Mouse (Mus musculus): ENCODE results near the gene Rgs13. TPM values are rescaled to one million over a fixed set of nuclear protein-coding genes. Genes with fewer than 3 reads are reported as not detected.
"Not testable (repeated sequence)": the region's sequence is repeated elsewhere in the genome, so short reads cannot be mapped to it uniquely, and the experiment has no call there.

Gene Rgs13
- polyA plus RNA-seq, 1 experiment from 2014 or later = not detected

GRCm38 (mm10) chr1:144166275-144166674 is 10.9 kb downstream of the Rgs13 start:
- ATAC-seq (ENCODE audit: low FRiP score, low TSS enrichment) = no peak
- Histone ChIP-seq H3K27ac (ENCODE audit: low read length) (no peak overlapping the region), H3K4me3 (ENCODE audit: low read length) (no peak overlapping the region), H3K27me3 (ENCODE audit: insufficient read depth, low read length) (no peaks in the 10 kb centered on the region), H3K4me2 (replicated peaks; ENCODE audit: low read depth, low read length) (no peak overlapping the region), H3K36me3 (ENCODE audit: insufficient read depth, low read length) (no peaks in the 10 kb centered on the region), H3K9ac (replicated peaks; ENCODE audit: low read length) (no peak overlapping the region), H3K9me3 (ENCODE audit: low read length) (no peaks in the 10 kb centered on the region), H3K4me1 (ENCODE audit: insufficient read depth, low read length) (no peaks in the 10 kb centered on the region)
- WGBS = 90% methylated on average over 2 of the region's 2 CpGs

GRCm38 (mm10) chr1:144152526-144152925 is 24.6 kb downstream of the Rgs13 start:
- 39% methylated on average over 1 of the region's 1 CpGs for WGBS
- Histone ChIP-seq H3K4me2 (replicated peaks; ENCODE audit: low read depth, low read length) (no peak overlapping the region), H3K4me1 (ENCODE audit: insufficient read depth, low read length) (no peaks in the 10 kb centered on the region), H3K9ac (replicated peaks; ENCODE audit: low read length) (no peak overlapping the region), H3K9me3 (ENCODE audit: low read length) (no peaks in the 10 kb centered on the region), H3K36me3 (ENCODE audit: insufficient read depth, low read length) (no peaks in the 10 kb centered on the region), H3K27ac (ENCODE audit: low read length) (no peak overlapping the region), H3K27me3 (ENCODE audit: insufficient read depth, low read length) (no peaks in the 10 kb centered on the region), H3K4me3 (ENCODE audit: low read length) (no peak overlapping the region)
- no peak for ATAC-seq (ENCODE audit: low FRiP score, low TSS enrichment)

- Histone ChIP-seq H3K9ac (replicated peaks; ENCODE audit: low read length) (no peak overlapping the region), H3K9me3 (ENCODE audit: low read length) (no peaks in the 10 kb centered on the region), H3K27me3 (ENCODE audit: insufficient read depth, low read length) (no peaks in the 10 kb centered on the region), H3K4me3 (ENCODE audit: low read length) (no peak overlapping the region), H3K4me2 (replicated peaks; ENCODE audit: low read depth, low read length) (no peak overlapping the region), H3K36me3 (ENCODE audit: insufficient read depth, low read length) (no peaks in the 10 kb centered on the region), H3K4me1 (ENCODE audit: insufficient read depth, low read length) (no peaks in the 10 kb centered on the region), H3K27ac (ENCODE audit: low read length) (no peak overlapping the region)
- WGBS = 90% methylated on average over 1 of the region's 1 CpGs
- no peak for ATAC-seq (ENCODE audit: low FRiP score, low TSS enrichment)
Observed at GRCm38 (mm10) chr1:144152184-144152525, 25.0 kb downstream of the Rgs13 start.

- no peak overlapping the region for H3K9ac ChIP-seq (replicated peaks; ENCODE audit: low read length)
- H3K27ac ChIP-seq (ENCODE audit: low read length) = no peak overlapping the region
- H3K4me3 ChIP-seq (ENCODE audit: low read length) = no peak overlapping the region
- H3K27me3 ChIP-seq (ENCODE audit: insufficient read depth, low read length) = no peaks in the 10 kb centered on the region
- no peaks in the 10 kb centered on the region for H3K36me3 ChIP-seq (ENCODE audit: insufficient read depth, low read length)
- no peak for ATAC-seq (ENCODE audit: low FRiP score, low TSS enrichment)
- 75% methylated on average over 5 of the region's 5 CpGs for WGBS
- no peak overlapping the region for H3K4me2 ChIP-seq (replicated peaks; ENCODE audit: low read depth, low read length)
- H3K9me3 ChIP-seq (ENCODE audit: low read length) = no peaks in the 10 kb centered on the region
- H3K4me1 ChIP-seq (ENCODE audit: insufficient read depth, low read length) = no peaks in the 10 kb centered on the region
Observed at GRCm38 (mm10) chr1:144151401-144152183, 25.6 kb downstream of the Rgs13 start.

GRCm38 (mm10) chr1:144149997-144150396 is 27.2 kb downstream of the Rgs13 start:
- H3K27ac ChIP-seq (ENCODE audit: low read length) = no peak overlapping the region
- no peak overlapping the region for H3K4me2 ChIP-seq (replicated peaks; ENCODE audit: low read depth, low read length)
- H3K9ac ChIP-seq (replicated peaks; ENCODE audit: low read length) = no peak overlapping the region
- no peaks in the 10 kb centered on the region for H3K36me3 ChIP-seq (ENCODE audit: insufficient read depth, low read length)
- WGBS = 79% methylated on average over 3 of the region's 3 CpGs
- ATAC-seq (ENCODE audit: low FRiP score, low TSS enrichment) = no peak
- H3K27me3 ChIP-seq (ENCODE audit: insufficient read depth, low read length) = no peaks in the 10 kb centered on the region
- H3K4me1 ChIP-seq (ENCODE audit: insufficient read depth, low read length) = no peaks in the 10 kb centered on the region
- no peak overlapping the region for H3K4me3 ChIP-seq (ENCODE audit: low read length)
- H3K9me3 ChIP-seq (ENCODE audit: low read length) = no peaks in the 10 kb centered on the region

- not testable (repeated sequence) for H3K9ac ChIP-seq (replicated peaks; ENCODE audit: low read length); H3K9me3 ChIP-seq (ENCODE audit: low read length); H3K36me3 ChIP-seq (ENCODE audit: insufficient read depth, low read length); H3K27me3 ChIP-seq (ENCODE audit: insufficient read depth, low read length); H3K4me3 ChIP-seq (ENCODE audit: low read length); H3K4me1 ChIP-seq (ENCODE audit: insufficient read depth, low read length); H3K4me2 ChIP-seq (replicated peaks; ENCODE audit: low read depth, low read length); ATAC-seq (ENCODE audit: low FRiP score, low TSS enrichment); H3K27ac ChIP-seq (ENCODE audit: low read length)
- 79% methylated on average over 2 of the region's 2 CpGs for WGBS
Observed at GRCm38 (mm10) chr1:144141398-144141797, 35.8 kb downstream of the Rgs13 start.

- H3K4me2 ChIP-seq (replicated peaks; ENCODE audit: low read depth, low read length) = no peak overlapping the region
- 85% methylated on average over 1 of the region's 1 CpGs for WGBS
- H3K4me1 ChIP-seq (ENCODE audit: insufficient read depth, low read length) = no peaks in the 10 kb centered on the region
- H3K9ac ChIP-seq (replicated peaks; ENCODE audit: low read length) = no peak overlapping the region
- no peaks in the 10 kb centered on the region for H3K27me3 ChIP-seq (ENCODE audit: insufficient read depth, low read length)
- ATAC-seq (ENCODE audit: low FRiP score, low TSS enrichment) = no peak
- H3K36me3 ChIP-seq (ENCODE audit: insufficient read depth, low read length) = no peaks in the 10 kb centered on the region
- H3K27ac ChIP-seq (ENCODE audit: low read length) = no peak overlapping the region
- H3K9me3 ChIP-seq (ENCODE audit: low read length) = no peaks in the 10 kb centered on the region
- H3K4me3 ChIP-seq (ENCODE audit: low read length) = no peak overlapping the region
Observed at GRCm38 (mm10) chr1:144139847-144140246, 37.3 kb downstream of the Rgs13 start.

GRCm38 (mm10) chr1:144127965-144128364 is 49.2 kb downstream of the Rgs13 start:
- Histone ChIP-seq H3K9ac (replicated peaks; ENCODE audit: low read length) (no peak overlapping the region), H3K4me3 (ENCODE audit: low read length) (no peak overlapping the region), H3K27me3 (ENCODE audit: insufficient read depth, low read length) (no peaks in the 10 kb centered on the region), H3K4me1 (ENCODE audit: insufficient read depth, low read length) (no peaks in the 10 kb centered on the region), H3K9me3 (ENCODE audit: low read length) (no peaks in the 10 kb centered on the region), H3K36me3 (ENCODE audit: insufficient read depth, low read length) (no peaks in the 10 kb centered on the region), H3K27ac (ENCODE audit: low read length) (no peak overlapping the region), H3K4me2 (replicated peaks; ENCODE audit: low read depth, low read length) (no peak overlapping the region)
- 77% methylated on average over 7 of the region's 7 CpGs for WGBS
- no peak for ATAC-seq (ENCODE audit: low FRiP score, low TSS enrichment)

GRCm38 (mm10) chr1:144120042-144120441 is 57.1 kb downstream of the Rgs13 start:
- Histone ChIP-seq H3K4me2 (replicated peaks; ENCODE audit: low read depth, low read length) (no peak overlapping the region), H3K9me3 (ENCODE audit: low read length) (no peaks in the 10 kb centered on the region), H3K27me3 (ENCODE audit: insufficient read depth, low read length) (no peaks in the 10 kb centered on the region), H3K9ac (replicated peaks; ENCODE audit: low read length) (no peak overlapping the region), H3K36me3 (ENCODE audit: insufficient read depth, low read length) (no peaks in the 10 kb centered on the region), H3K4me1 (ENCODE audit: insufficient read depth, low read length) (no peaks in the 10 kb centered on the region), H3K27ac (ENCODE audit: low read length) (no peak overlapping the region), H3K4me3 (ENCODE audit: low read length) (no peak overlapping the region)
- WGBS = 85% methylated on average over 4 of the region's 4 CpGs
- no peak for ATAC-seq (ENCODE audit: low FRiP score, low TSS enrichment)

- Histone ChIP-seq H3K4me3 (ENCODE audit: low read length) (no peak overlapping the region), H3K27ac (ENCODE audit: low read length) (no peak overlapping the region), H3K27me3 (ENCODE audit: insufficient read depth, low read length) (no peaks in the 10 kb centered on the region), H3K4me2 (replicated peaks; ENCODE audit: low read depth, low read length) (no peak overlapping the region), H3K36me3 (ENCODE audit: insufficient read depth, low read length) (no peaks in the 10 kb centered on the region), H3K9ac (replicated peaks; ENCODE audit: low read length) (no peak overlapping the region), H3K9me3 (ENCODE audit: low read length) (no peaks in the 10 kb centered on the region), H3K4me1 (ENCODE audit: insufficient read depth, low read length) (no peaks in the 10 kb centered on the region)
- WGBS = 59% methylated on average over 2 of the region's 2 CpGs
- no peak for ATAC-seq (ENCODE audit: low FRiP score, low TSS enrichment)
Observed at GRCm38 (mm10) chr1:144119456-144119855, 57.7 kb downstream of the Rgs13 start.
